Mouse (Mus musculus) brain, adult 2 months (tissue): ENCODE measurements at regions not wholly inside any gene's neighbourhood (a gene's known extent, or its start where the extent isn't known, plus 50 kb on each side); places are given as distances from the start of the nearest gene placed in this dataset.
"Not testable (repeated sequence)": the region's sequence is repeated elsewhere in the genome, so short reads cannot be mapped to it uniquely, and the experiment has no call there.

Source experiments
- DNase-seq: peaks from one replicate; pipeline ENCODE4 v3.0.0; 2011; ENCODE audit warnings: low read depth, low spot score

GRCm38 (mm10) chr12:63805458-63805857 lies 669.0 kb downstream of the Fscb start:
- DNase-seq = peak; percentile 39

GRCm38 (mm10) chr12:63804008-63804407 lies 670.5 kb downstream of the Fscb start:
- DNase-seq = peak; percentile 19

GRCm38 (mm10) chr12:63791667-63792066 lies 682.8 kb downstream of the Fscb start:
- DNase-seq = peak; percentile 73

- DNase-seq = no peak
These were observed 696.6 kb downstream of the Fscb start for GRCm38 (mm10) chr12:63777874-63778273.

- DNase-seq = not testable (repeated sequence)
These were observed 713.4 kb downstream of the Fscb start for GRCm38 (mm10) chr12:63761073-63761472.
